19 mouse cellular contexts compared by ENCODE assay signal in the genomic region with DNA sequence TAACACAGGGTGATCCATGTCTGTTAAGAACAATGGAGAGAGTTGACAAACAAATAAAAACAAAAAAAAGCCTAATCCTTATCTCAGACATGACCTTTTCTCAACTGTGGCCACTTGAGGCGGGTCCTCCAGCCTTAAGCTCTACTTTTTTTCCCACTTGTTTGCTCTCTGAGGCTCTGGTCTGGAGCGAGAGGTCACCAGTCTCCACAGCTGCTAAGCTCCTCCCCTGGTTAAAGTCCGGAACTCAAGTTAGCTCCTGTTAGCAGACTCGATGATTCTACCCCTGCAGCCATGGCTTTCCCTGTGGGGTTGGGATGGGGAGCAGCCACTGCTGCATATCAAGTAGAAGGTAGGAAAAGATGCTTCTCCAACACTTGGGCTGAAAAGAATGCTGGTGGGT.
A peak's percentile ranks its signal among the peaks of the same experiment; 100 is the strongest.
DNase-seq lines count a peak whose midpoint lies in the region; ATAC-seq and TF ChIP-seq lines count a peak whose summit lies in the region.
"Had no signal": no experiment of that assay in that cellular context is flagged by ENCODE, and none has a peak within 500 bp of the region (broad histone marks: within the 10 kb centered on the region; RNA-seq: fewer than 3 reads in every experiment).

No protein-coding gene starts in this region.

- H3K36me3 ChIP-seq in liver, embryonic 12.5 days = no peaks in the 10 kb centered on the region
- H3K36me3 ChIP-seq in kidney, postnatal 0 days (ENCODE audit: insufficient read depth, low read length) = no peaks in the 10 kb centered on the region
- H3K36me3 ChIP-seq in liver, embryonic 11.5 days (ENCODE audit: control insufficient read depth, insufficient read depth, low read length) = no peaks in the 10 kb centered on the region
- H3K36me3 ChIP-seq in hindbrain, embryonic 16.5 days (ENCODE audit: control insufficient read depth, insufficient read depth, low read length) = no peaks in the 10 kb centered on the region
- no peaks in the 10 kb centered on the region for H3K36me3 ChIP-seq in neural tube, embryonic 15.5 days
- H3K36me3 ChIP-seq: heart, embryonic 12.5 days; limb, embryonic 15.5 days; midbrain, embryonic 10.5 days had no signal

- H3K4me2 ChIP-seq in liver, embryonic 12.5 days = no peak overlapping the region
- H3K4me2 ChIP-seq in kidney, postnatal 0 days (ENCODE audit: low read length) = no peak overlapping the region
- H3K4me2 ChIP-seq in liver, embryonic 11.5 days = no peak overlapping the region
- H3K4me2 ChIP-seq in hindbrain, embryonic 16.5 days (ENCODE audit: low read length) = no peak overlapping the region
- H3K4me2 ChIP-seq in neural tube, embryonic 15.5 days = no peak overlapping the region
- H3K4me2 ChIP-seq: heart, embryonic 12.5 days; limb, embryonic 15.5 days had no signal

- H3K27ac ChIP-seq in liver, embryonic 12.5 days = no peak overlapping the region
- no peak overlapping the region for H3K27ac ChIP-seq in kidney, postnatal 0 days
- H3K27ac ChIP-seq in liver, embryonic 11.5 days (ENCODE audit: low read depth, low read length) = no peak overlapping the region
- no peak overlapping the region for H3K27ac ChIP-seq in hindbrain, embryonic 16.5 days (ENCODE audit: low read depth, low read length)
- H3K27ac ChIP-seq in neural tube, embryonic 15.5 days (replicated peaks) = no peak overlapping the region
- H3K27ac ChIP-seq: limb, embryonic 15.5 days; midbrain, embryonic 10.5 days had no signal

- no peak for ATAC-seq in liver, embryonic 12.5 days
- no peak; the same call in 1 of the 2 replicates for ATAC-seq in kidney, postnatal 0 days (replicated peaks; ENCODE audit: low FRiP score, low read depth)
- ATAC-seq in liver, embryonic 11.5 days (replicated peaks; ENCODE audit: low FRiP score) = peak; percentile 34; the same call in 1 of the 2 replicates
- ATAC-seq in hindbrain, embryonic 16.5 days = no peak
- ATAC-seq in neural tube, embryonic 15.5 days (ENCODE audit: low FRiP score) = no peak
- ATAC-seq: forebrain, embryonic 14.5 days had no signal

- DNase-seq in liver = peak; percentile 4
- peak; percentile 18 for DNase-seq in kidney, postnatal 0 days (ENCODE audit: low spot score)
- no peak for DNase-seq in liver, embryonic 11.5 days (ENCODE audit: low spot score)
- peak; percentile 37 for DNase-seq in yolk sac, embryonic 10.5 days (ENCODE audit: low spot score)
- DNase-seq in gastrocnemius, adult 8-10 months (ENCODE audit: low spot score in 2 of 2) = no peak
- DNase-seq: adrenal gland, adult 2 months; cerebellum, adult 11 months; cerebellum, postnatal 25 days; heart, postnatal 4 days; lung, postnatal 10 days; thymus, postnatal 36 days had no signal

- no peak for TF ChIP-seq CTCF in kidney, postnatal 0 days (IDR thresholded peaks at IDR 0.05; ENCODE audit: low read depth)

- H3K4me3 ChIP-seq in liver, embryonic 12.5 days = no peak overlapping the region
- no peak overlapping the region for H3K4me3 ChIP-seq in kidney, postnatal 0 days (replicated peaks; ENCODE audit: low read depth, low read length)
- H3K4me3 ChIP-seq in liver, embryonic 11.5 days (ENCODE audit: low read depth, low read length) = no peak overlapping the region
- H3K4me3 ChIP-seq in hindbrain, embryonic 16.5 days (ENCODE audit: low read length) = no peak overlapping the region
- H3K4me3 ChIP-seq in neural tube, embryonic 15.5 days (replicated peaks) = no peak overlapping the region
- H3K4me3 ChIP-seq: erythroblast, embryonic 14.5 days; heart, embryonic 12.5 days; limb, embryonic 15.5 days; midbrain, embryonic 10.5 days had no signal

- WGBS in liver, embryonic 12.5 days (ENCODE audit: insufficient replicate concordance) = 22% methylated on average over 4 of the region's 4 CpGs
- WGBS in kidney, postnatal 0 days = 25% methylated on average over 4 of the region's 4 CpGs
- WGBS in liver, embryonic 11.5 days = 26% methylated on average over 4 of the region's 4 CpGs
- 67% methylated on average over 4 of the region's 4 CpGs for WGBS in hindbrain, embryonic 16.5 days
- WGBS in neural tube, embryonic 15.5 days = 62% methylated on average over 4 of the region's 4 CpGs

- H3K27me3 ChIP-seq in liver, embryonic 12.5 days (replicated peaks) = no peaks in the 10 kb centered on the region
- H3K27me3 ChIP-seq in kidney, postnatal 0 days (ENCODE audit: insufficient read depth, low read length) = no peaks in the 10 kb centered on the region
- no peaks in the 10 kb centered on the region for H3K27me3 ChIP-seq in liver, embryonic 11.5 days (replicated peaks; ENCODE audit: control insufficient read depth, insufficient read depth, low read length)
- H3K27me3 ChIP-seq in hindbrain, embryonic 16.5 days (replicated peaks; ENCODE audit: control insufficient read depth, insufficient read depth, low read length) = no peaks in the 10 kb centered on the region
- no peaks in the 10 kb centered on the region for H3K27me3 ChIP-seq in neural tube, embryonic 15.5 days (replicated peaks)
- H3K27me3 ChIP-seq: heart, embryonic 12.5 days; limb, embryonic 15.5 days had no signal

- H3K4me1 ChIP-seq in liver, embryonic 12.5 days = no peaks in the 10 kb centered on the region
- H3K4me1 ChIP-seq in kidney, postnatal 0 days (replicated peaks; ENCODE audit: insufficient read depth, low read length) = 0 out of 2 replicates have a peak, but pooled peaks cover 2% of the 10 kb centered on the region
- no peaks in the 10 kb centered on the region for H3K4me1 ChIP-seq in liver, embryonic 11.5 days (replicated peaks; ENCODE audit: control insufficient read depth, insufficient read depth, low read length)
- no peaks in the 10 kb centered on the region for H3K4me1 ChIP-seq in hindbrain, embryonic 16.5 days (ENCODE audit: control insufficient read depth, insufficient read depth, low read depth, low read length)
- no peaks in the 10 kb centered on the region for H3K4me1 ChIP-seq in neural tube, embryonic 15.5 days
- H3K4me1 ChIP-seq: heart, embryonic 12.5 days; limb, embryonic 15.5 days had no signal

- no peak overlapping the region for H3K9ac ChIP-seq in liver, embryonic 12.5 days
- H3K9ac ChIP-seq in kidney, postnatal 0 days (ENCODE audit: low read depth, low read length) = no peak overlapping the region
- H3K9ac ChIP-seq in liver, embryonic 11.5 days (ENCODE audit: low read depth, low read length) = no peak overlapping the region
- no peak overlapping the region for H3K9ac ChIP-seq in hindbrain, embryonic 16.5 days (ENCODE audit: low read depth, low read length)
- H3K9ac ChIP-seq in neural tube, embryonic 15.5 days (replicated peaks) = no peak overlapping the region
- H3K9ac ChIP-seq: heart, embryonic 12.5 days; limb, embryonic 15.5 days had no signal

- no peaks in the 10 kb centered on the region for H3K9me3 ChIP-seq in liver, embryonic 12.5 days (replicated peaks)
- no peaks in the 10 kb centered on the region for H3K9me3 ChIP-seq in kidney, postnatal 0 days (replicated peaks; ENCODE audit: low read length)
- H3K9me3 ChIP-seq in liver, embryonic 11.5 days (ENCODE audit: control insufficient read depth, low read length) = no peaks in the 10 kb centered on the region
- H3K9me3 ChIP-seq in hindbrain, embryonic 16.5 days (ENCODE audit: control insufficient read depth, low read length) = no peaks in the 10 kb centered on the region
- H3K9me3 ChIP-seq in neural tube, embryonic 15.5 days (replicated peaks) = no peaks in the 10 kb centered on the region
- H3K9me3 ChIP-seq: heart, embryonic 12.5 days; limb, embryonic 15.5 days; midbrain, embryonic 10.5 days had no signal

Comparison
In these comparisons a context has a peak if more than half of its experiments do, and no peak if none do; other contexts are left out.
1. DNase-seq: peak in liver (single experiment), kidney, postnatal 0 days (single experiment) and yolk sac, embryonic 10.5 days (single experiment); none in liver, embryonic 11.5 days (single experiment) and gastrocnemius, adult 8-10 months (0 of 2).